Mouse (Mus musculus) ovary, postnatal 10 days (tissue): ENCODE results near the gene Lta.
A peak's percentile ranks its signal among the peaks of the same experiment; 100 is the strongest.

Experiments used
- DNase-seq: peaks from one replicate; pipeline ENCODE4 v3.0.0; 2022; ENCODE audit warnings: low spot score

Lta gene

GRCm38 (mm10) chr17:35178528-35178927 lies 26.6 kb downstream of the Lta start:
- DNase-seq = no peak

GRCm38 (mm10) chr17:35175968-35176367 lies 29.2 kb downstream of the Lta start, which contains the start of gene Aif1:
Aif1 (minus strand) TSS chr17:35176068.
- DNase-seq = no peak

DNA sequence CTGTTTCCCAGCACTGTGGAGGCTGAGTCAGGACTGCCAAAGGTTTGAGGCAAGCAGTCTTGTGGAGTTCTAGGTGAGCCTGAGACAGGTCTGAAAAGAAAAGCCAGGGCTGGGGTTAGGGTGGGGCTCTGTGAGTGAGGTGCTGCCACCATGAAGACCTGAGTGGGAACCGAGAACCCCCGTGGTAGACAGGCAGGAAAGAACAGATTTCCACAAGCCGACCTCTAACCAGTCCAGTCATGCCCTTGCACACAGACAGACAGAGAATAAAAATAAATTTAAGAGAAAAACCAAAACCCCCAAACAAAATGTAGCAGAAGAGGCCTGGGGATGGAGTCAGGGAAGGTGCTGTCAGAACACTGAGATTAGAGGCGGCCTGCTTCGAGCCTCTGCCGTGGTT lies 29.8 kb downstream of the Lta start:
- no peak for DNase-seq

GRCm38 (mm10) chr17:35174201-35174977 lies 30.8 kb downstream of the Lta start:
- DNase-seq = no peak

DNA sequence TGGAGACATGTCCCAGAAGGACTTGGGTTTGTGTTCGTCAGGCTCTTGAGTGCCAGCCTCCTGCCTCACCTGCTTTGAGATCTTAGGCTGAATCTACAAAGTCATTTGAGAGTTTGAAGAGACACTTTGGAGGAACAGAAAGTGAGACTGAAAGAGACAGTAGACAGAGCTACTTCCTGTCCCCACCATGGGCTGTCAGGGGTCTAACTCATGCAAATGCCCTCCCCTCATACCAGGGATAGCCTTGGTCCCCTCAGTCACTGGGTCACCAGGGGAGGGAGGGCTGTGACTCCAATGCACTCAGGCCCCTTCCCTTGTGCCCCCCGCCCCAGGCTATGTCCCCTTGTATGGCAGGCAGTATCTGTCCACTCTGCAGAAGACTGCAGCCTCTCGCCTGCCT lies 31.8 kb downstream of the Lta start:
- DNase-seq = no peak

DNA sequence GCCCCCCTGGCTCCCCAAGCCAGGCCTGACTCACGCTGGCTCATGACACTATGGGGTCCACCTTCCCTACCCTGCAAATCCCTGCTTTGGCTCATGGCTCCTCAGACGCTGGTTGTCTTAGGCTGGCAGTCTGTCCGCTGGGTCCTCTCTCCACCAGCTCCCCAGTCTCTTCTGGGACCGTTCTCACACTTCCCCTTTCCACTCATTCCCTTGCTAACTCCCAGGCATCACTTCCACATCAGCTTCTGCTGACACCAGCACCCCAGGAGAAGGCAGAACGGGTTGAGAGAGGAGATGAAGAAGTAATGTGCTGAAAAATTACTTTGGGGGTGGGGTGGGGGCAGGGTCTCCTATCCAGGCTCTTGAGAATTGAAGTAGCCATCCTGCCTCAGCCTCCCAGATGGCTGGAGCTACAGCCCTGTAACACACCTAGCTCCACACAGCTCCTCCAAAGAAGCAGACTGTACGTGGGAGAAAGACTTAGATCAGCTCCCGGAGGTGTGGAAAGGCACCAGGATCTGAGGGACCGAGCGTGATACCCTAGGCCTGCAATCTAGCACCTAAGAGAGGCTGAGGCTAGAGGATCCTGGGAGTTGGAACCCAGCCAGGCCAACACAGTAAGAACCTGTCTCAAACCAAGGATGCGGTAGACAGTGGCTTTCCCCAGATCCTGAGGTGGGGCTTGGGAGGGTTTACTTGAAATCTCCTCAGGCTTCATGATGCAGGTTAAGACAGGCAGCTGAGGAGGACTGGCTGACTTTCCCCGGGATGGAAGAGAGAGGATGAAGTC lies 32.5 kb downstream of the Lta start:
- DNase-seq = no peak

GRCm38 (mm10) chr17:35168541-35169207 lies 36.5 kb downstream of the Lta start:
- no peak for DNase-seq

- DNase-seq = no peak
Observed at GRCm38 (mm10) chr17:35167794-35168193, 37.4 kb downstream of the Lta start.

- no peak for DNase-seq
Observed at GRCm38 (mm10) chr17:35166352-35167035, 38.7 kb downstream of the Lta start.

DNA sequence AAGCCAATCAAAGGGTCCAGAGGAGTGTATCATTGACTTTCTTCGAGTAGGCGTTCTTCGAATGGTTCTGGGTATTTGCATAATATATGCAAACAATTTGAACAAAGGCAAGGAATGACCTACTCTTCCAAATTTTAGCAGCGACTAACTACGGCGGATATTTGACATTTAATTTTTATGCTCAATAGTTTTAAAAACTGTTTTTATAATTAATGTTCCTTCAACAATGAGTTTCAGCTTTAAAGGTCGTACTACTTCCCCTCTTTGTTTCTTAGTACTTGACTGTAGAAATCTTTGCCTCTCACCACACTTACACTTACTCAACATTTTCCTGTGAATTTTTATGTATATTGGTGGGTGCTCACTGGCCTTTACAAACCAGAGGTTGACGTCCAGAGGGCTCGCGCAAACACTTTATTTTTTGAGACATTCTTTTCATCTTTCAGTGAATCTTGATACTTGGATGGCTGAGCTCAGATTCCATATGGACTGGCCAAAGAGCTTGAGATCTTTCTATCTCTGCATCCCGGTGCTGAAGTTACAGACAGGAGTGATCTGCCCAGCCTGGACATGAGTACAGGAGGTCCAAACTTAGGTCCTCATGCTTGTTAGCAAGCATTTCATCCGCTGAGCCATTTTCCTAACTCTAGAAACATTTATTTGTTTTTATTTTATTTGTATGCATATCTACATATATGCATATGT lies 39.5 kb downstream of the Lta start:
- no peak for DNase-seq

GRCm38 (mm10) chr17:35164568-35165450 lies 40.3 kb downstream of the Lta start, which contains the start of gene Prrc2a:
Prrc2a (minus strand) TSS chr17:35164897.
- DNase-seq = peak; percentile 87

DNA sequence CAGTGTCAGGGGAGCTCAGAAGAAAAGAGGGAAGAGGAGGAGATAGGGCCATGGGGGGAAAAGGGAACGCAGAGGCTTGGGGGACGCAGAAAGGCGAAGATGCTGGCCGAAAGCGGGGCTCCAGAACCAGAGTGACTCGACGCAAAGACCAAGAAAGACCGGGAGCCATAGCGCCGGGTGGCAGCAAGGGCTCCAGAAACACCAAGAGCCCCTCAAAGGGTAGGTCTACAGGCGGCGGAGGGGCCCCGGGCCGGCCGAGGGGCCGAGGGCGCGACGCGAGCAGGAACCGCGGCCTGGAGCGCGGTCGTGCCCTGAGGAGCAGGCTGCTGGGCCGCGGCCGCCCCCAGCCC lies 41.0 kb downstream of the Lta start:
- DNase-seq = no peak

DNA sequence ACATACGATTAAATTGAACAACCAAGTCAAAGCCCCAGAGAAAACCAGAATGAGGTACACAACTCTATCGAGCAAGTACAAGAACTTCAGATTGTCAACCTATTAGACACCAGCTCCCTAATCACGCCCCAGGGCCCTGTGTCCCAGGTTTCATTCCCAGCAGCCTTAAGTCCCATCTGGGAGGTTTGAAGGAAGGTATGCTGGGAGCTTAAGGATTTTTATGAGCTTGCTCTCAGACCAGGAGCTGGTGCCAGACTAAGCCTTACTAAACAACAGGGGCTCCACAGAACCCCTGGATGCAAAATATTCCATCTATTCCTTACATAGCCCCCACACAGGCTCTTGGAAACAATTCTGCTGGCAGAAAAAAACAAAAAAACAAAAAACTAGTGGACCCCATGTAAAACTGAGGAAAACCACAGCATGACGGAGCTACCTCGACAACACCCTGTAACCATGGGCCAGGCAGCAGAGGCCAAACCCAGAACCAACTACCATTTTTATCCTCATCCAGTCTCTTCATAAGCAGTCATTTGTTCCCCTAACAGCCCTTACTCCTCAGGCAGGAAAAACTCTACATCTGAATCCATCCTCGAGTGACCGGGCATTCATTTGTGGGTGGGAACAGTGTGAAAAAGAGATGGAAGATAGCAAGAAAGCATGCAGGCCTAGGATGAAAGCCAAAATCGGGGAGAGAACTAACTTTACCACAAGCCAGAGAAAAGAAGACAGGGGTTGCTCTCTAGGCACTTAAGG lies 41.6 kb downstream of the Lta start:
- no peak for DNase-seq

- DNase-seq = no peak
Observed at GRCm38 (mm10) chr17:35162730-35163129, 42.4 kb downstream of the Lta start.

DNA sequence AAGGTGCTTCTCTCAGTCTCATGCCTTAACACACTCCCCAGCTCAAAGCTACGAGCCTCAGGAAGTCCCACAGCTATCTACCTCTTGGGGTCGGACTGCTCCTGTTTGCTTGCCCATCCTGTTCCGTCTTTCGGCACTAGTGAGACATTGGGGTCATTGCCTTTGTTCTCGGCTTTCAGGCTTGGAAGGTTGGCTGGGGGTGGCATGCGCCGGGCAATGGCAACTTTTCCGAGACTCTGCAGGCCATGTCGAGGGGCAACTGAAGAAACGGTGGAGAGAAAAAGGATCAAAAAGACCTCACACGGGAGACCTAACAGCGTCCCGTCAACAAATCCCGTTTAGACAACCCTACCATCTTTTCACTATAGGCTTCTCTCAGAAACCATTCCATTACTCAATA lies 43.0 kb downstream of the Lta start:
- no peak for DNase-seq

DNA sequence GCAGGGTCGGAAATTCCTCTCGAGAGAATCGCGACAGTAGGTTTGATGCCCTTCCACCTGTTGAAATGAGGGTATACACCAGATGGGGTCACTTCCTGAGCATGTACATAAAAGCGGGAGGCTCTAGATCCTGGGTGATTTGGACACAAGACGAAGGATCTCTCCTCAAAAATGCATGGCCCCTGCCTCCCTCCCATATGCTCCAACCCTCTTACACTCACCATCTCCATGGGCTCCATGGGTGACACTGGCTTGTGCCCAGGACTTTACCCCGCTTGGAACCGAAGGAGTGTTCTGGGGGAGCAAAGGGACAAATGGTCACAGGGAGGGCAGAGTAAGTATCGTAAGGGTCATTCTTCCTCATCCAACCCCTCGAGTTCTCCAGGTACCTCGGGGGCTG lies 43.7 kb downstream of the Lta start:
- DNase-seq = no peak

- DNase-seq = no peak
Observed at GRCm38 (mm10) chr17:35159638-35160037, 45.5 kb downstream of the Lta start.

- DNase-seq = no peak
Observed at GRCm38 (mm10) chr17:35158850-35159593, 46.1 kb downstream of the Lta start.

- DNase-seq = no peak
Observed at GRCm38 (mm10) chr17:35157661-35158175, 47.4 kb downstream of the Lta start.
